Mouse (Mus musculus) layer of hippocampus, adult 11-12 months (tissue): Measurements from ENCODE around the gene Eml2.
"Not testable (repeated sequence)": the region's sequence is repeated elsewhere in the genome, so short reads cannot be mapped to it uniquely, and the experiment has no call there.

Source experiments
- DNase-seq: peaks from one replicate; pipeline ENCODE4 v3.0.0; 2022; ENCODE audit warnings: low spot score

Gene Eml2

GRCm38 (mm10) chr7:19175708-19176515 lies at the start of gene Eml2:
Gene Eml2, plus strand, starts transcription at chr7:19176421.
- peak; percentile 94 for DNase-seq

- DNase-seq = no peak
Observed at GRCm38 (mm10) chr7:19127744-19128143, 48.5 kb upstream of the Eml2 start.

- no peak for DNase-seq
Observed at GRCm38 (mm10) chr7:19129396-19129795, 46.8 kb upstream of the Eml2 start.

GRCm38 (mm10) chr7:19130657-19131056 lies 45.6 kb upstream of the Eml2 start:
- DNase-seq = no peak

- peak; percentile 98 for DNase-seq
Observed at GRCm38 (mm10) chr7:19131324-19131848, 44.8 kb upstream of the Eml2 start.

- no peak for DNase-seq
Observed at GRCm38 (mm10) chr7:19136168-19136567, 40.1 kb upstream of the Eml2 start.

GRCm38 (mm10) chr7:19136673-19137334 lies 39.4 kb upstream of the Eml2 start:
- no peak for DNase-seq

GRCm38 (mm10) chr7:19137380-19137779 lies 38.8 kb upstream of the Eml2 start:
- DNase-seq = peak; percentile 75

GRCm38 (mm10) chr7:19146793-19147192 lies 29.4 kb upstream of the Eml2 start:
- no peak for DNase-seq

- DNase-seq = no peak
Observed at GRCm38 (mm10) chr7:19147497-19148045, 28.6 kb upstream of the Eml2 start.

GRCm38 (mm10) chr7:19148180-19148874 lies 27.9 kb upstream of the Eml2 start:
- DNase-seq = no peak

GRCm38 (mm10) chr7:19148875-19149541 lies 27.2 kb upstream of the Eml2 start, which contains the start of gene Qpctl:
Gene Qpctl, minus strand, starts transcription at chr7:19149291.
- peak; percentile 98 for DNase-seq

GRCm38 (mm10) chr7:19149626-19150025 lies 26.6 kb upstream of the Eml2 start, which contains the start of gene Snrpd2:
Gene Snrpd2, plus strand, starts transcription at chr7:19149722.
- DNase-seq = peak; percentile 97

GRCm38 (mm10) chr7:19151121-19151520 lies 25.1 kb upstream of the Eml2 start:
- not testable (repeated sequence) for DNase-seq

GRCm38 (mm10) chr7:19154796-19155195 lies 21.4 kb upstream of the Eml2 start:
- no peak for DNase-seq

- no peak for DNase-seq
Observed at GRCm38 (mm10) chr7:19155825-19156475, 20.3 kb upstream of the Eml2 start.

GRCm38 (mm10) chr7:19157160-19157800 lies 18.9 kb upstream of the Eml2 start:
- peak; percentile 94 for DNase-seq

GRCm38 (mm10) chr7:19158601-19159000 lies 17.6 kb upstream of the Eml2 start:
- DNase-seq = no peak

- no peak for DNase-seq
Observed at GRCm38 (mm10) chr7:19159411-19159810, 16.8 kb upstream of the Eml2 start.

GRCm38 (mm10) chr7:19160115-19160514 lies 16.1 kb upstream of the Eml2 start:
- no peak for DNase-seq
